Mouse (Mus musculus) olfactory bulb, adult 2 months (tissue): ENCODE measurements around the gene Cep89. TPM values are rescaled to one million over a fixed set of nuclear protein-coding genes. Genes with fewer than 3 reads are reported as not detected.

ENCODE experiments used
- H3K27ac ChIP-seq: fragments of 200-500 bp; 2 replicates; pipeline ENCODE4 v1.5.1; 2012; ENCODE audit warnings: low read depth, low read length; ENCODE audit not compliant: insufficient read depth
- H3K4me1 ChIP-seq: fragments of 200-500 bp; 2 replicates; pipeline ENCODE4 v1.6.1; 2012; ENCODE audit warnings: low read length; ENCODE audit not compliant: control insufficient read depth, insufficient read depth
- H3K4me3 ChIP-seq: fragments of 200-500 bp; 2 replicates; pipeline ENCODE4 v1.5.1; 2012; ENCODE audit warnings: mild to moderate bottlenecking, low read depth, low read length, moderate library complexity; ENCODE audit not compliant: insufficient read depth
- CTCF ChIP-seq: fragments of 200-500 bp; IDR thresholded peaks from 2 replicates; pipeline ENCODE4 v1.5.1; 2012; ENCODE audit warnings: low read depth, mild to moderate bottlenecking, low read length, moderate library complexity; ENCODE audit not compliant: insufficient read depth
- POLR2A ChIP-seq: fragments of 200-500 bp; IDR thresholded peaks from 2 replicates; pipeline ENCODE4 v1.6.1; 2012; ENCODE audit warnings: mild to moderate bottlenecking, low read depth, low read length, moderate library complexity; ENCODE audit not compliant: insufficient read depth
- WGBS: fragments of 180-500 bp; shearing (Covaris S2); methylation state at CpG from one replicate; pipeline ENCODE4 v1.1.7; 2018; 5-methylcytosine and 5-hydroxymethylcytosine counted together
- polyA plus RNA-seq: library from polyadenylated mRNA; stranded (reverse); fragments of >200 nt; gene quantifications from 2 replicates; pipeline ENCODE4 v1.2.4, GENCODE M21; 2012; ENCODE audit warnings: low replicate concordance; ENCODE audit not compliant: missing spikeins, insufficient read depth, insufficient read length

Cep89 gene
- polyA plus RNA-seq, 1 experiment, result not detected

DNA sequence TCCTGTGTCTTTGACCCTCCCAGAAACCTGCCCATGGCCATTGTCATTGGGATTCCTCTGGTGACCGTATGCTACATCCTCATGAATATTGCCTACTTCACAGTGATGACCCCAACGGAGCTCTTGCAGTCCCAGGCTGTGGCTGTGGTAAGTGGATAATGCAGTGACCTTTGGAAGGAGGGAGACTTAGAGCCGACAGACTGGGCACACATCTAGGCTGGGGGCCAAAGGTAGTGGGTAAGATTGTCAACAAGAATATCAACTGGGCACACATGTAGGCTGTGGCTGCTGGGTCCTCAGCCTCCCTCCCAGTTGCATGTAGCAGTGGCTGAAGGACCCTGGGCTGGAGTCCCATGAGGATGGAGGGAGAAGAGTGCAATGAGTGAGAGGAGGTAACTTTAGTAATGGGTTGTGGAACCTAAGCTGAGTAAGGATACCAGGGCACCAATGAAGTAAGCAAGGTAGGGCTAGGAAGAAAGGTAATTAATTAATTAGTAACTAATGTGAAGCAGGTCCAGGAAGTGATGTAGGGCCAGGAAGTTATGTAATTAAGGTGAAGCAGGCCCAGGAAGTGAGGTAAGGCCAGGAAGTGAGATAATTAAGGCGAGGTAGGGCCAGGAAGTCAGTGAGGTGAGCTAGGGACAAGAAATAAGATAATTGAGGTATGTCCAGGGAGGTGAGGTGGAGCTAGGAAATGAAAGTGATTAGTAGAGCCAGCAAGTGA, 59.4 kb downstream of the Cep89 start:
- no peak overlapping the region for H3K4me3 ChIP-seq
- TF ChIP-seq CTCF (no peak), POLR2A (no peak)
- WGBS, result 80% methylated on average over 4 of the region's 4 CpGs
- no peak overlapping the region for H3K27ac ChIP-seq
- H3K4me1 ChIP-seq, result no peaks in the 10 kb centered on the region

DNA sequence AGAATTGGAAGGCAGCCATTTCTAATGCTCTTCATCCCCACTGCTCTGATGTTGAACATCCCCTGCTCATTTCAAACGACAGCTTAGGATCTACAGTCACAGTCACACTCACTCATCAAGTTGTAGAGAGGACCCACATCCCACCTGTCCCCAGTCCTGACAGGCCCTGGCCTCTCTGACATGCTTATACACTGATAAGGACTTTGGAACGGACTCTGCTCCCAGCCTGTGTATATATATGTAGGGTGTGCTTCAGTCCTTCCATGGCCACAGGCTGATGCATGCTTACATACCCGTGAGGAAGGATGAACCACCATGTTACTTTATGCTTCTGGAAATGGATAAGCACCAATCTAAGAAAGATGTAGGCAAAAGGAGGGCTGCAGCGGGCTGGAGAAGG, 64.1 kb downstream of the Cep89 start:
- 89% methylated on average over 4 of the region's 4 CpGs for WGBS
- TF ChIP-seq POLR2A (no peak), CTCF (no peak)
- no peak overlapping the region for H3K27ac ChIP-seq
- no peak overlapping the region for H3K4me3 ChIP-seq
- H3K4me1 ChIP-seq, result no peaks in the 10 kb centered on the region

DNA sequence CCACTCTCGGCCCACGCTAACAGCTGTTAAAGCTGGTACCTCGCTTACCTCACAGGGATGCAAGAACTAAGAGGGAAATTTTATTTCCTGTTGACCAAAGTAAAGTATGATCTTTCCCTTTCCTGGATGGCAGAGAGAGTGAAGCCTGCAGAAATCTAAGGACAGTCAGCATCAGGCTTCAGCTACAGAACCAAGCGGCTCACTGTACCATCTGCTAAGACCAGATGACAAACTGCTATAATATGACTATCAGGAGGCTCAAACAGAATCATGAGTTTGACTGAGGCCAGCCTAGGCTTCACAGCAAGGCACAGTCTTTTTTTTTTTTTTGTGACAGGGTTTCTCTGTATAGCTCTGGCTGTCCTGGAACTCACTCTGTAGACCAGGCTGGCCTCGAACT, 68.2 kb downstream of the Cep89 start:
- H3K4me3 ChIP-seq, result no peak overlapping the region
- no peaks in the 10 kb centered on the region for H3K4me1 ChIP-seq
- 96% methylated on average over 5 of the region's 5 CpGs for WGBS
- H3K27ac ChIP-seq, result no peak overlapping the region
- TF ChIP-seq POLR2A (no peak), CTCF (no peak)

DNA sequence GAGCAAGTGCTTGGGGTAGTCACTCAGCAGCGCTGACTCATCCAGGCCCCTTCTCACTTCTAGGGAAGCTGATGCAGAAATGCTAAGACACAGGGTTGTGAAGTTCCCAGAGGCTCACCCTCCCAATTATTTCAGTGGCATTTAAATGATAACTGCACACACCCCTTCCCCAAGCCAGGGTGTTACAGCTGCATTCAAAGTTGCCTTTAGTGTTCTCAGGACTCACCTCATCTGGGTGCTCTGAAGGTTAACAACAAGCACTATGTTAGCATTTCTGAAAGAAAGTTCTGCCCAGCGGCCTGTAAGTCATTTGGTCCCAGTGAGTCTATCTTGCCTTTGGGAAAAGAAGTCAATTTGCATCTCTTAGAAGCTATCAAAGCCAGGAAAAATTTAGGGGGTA, 71.0 kb downstream of the Cep89 start:
- no peak for TF ChIP-seq CTCF
- TF ChIP-seq POLR2A, result no peak

DNA sequence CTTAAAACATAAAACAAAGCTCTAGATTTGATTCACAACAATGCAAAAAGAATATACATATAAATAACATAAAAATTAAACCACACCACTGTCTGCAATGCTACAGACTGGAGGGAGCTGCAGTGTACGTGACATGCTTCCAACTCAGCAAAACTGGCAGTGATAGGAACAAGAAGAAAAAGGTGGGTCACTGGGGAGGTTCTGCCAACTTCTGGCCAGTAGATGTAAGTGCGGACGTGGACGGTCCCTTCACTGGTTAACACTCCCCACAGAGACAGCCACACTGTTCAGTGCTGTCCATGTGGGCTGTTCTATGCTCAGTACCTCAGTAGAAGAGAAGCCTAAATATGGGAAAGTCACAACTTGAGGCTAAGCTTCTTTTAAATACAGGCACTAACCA, 74.0 kb downstream of the Cep89 start:
- Histone ChIP-seq H3K4me3 (no peak overlapping the region), H3K27ac (no peak overlapping the region), H3K4me1 (no peaks in the 10 kb centered on the region)
- TF ChIP-seq CTCF (no peak), POLR2A (no peak)
- WGBS, result 61% methylated on average over 4 of the region's 4 CpGs

More for the DNA sequence above, 71.0 kb downstream of the Cep89 start:
- H3K27ac ChIP-seq, result no peak overlapping the region
- no peak overlapping the region for H3K4me3 ChIP-seq
- no peaks in the 10 kb centered on the region for H3K4me1 ChIP-seq
- 79% methylated on average over 2 of the region's 2 CpGs for WGBS

DNA sequence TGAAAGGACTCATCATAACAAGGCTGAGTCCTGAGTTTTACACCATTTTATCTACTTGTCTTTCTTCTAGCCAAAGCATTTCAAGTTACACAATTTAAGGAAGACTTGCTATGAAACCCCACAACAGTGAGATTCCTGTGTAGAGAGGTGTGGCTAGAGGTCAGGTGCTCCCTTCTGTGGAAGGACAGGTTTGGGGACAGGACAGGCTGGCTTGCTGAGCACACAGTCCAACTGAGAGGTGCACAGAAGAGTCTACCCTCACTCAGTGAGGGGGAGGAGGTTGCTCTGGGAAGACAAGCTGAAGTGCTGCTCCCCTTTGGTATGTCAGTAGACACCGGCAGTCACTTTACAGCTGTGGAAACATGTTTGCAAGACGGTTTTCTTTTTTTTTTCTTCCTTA, 79.6 kb downstream of the Cep89 start:
- Histone ChIP-seq H3K4me1 (no peaks in the 10 kb centered on the region), H3K4me3 (no peak overlapping the region), H3K27ac (no peak overlapping the region)
- WGBS, result 85% methylated on average over 2 of the region's 2 CpGs
- TF ChIP-seq CTCF, result no peak
- no peak for TF ChIP-seq POLR2A

DNA sequence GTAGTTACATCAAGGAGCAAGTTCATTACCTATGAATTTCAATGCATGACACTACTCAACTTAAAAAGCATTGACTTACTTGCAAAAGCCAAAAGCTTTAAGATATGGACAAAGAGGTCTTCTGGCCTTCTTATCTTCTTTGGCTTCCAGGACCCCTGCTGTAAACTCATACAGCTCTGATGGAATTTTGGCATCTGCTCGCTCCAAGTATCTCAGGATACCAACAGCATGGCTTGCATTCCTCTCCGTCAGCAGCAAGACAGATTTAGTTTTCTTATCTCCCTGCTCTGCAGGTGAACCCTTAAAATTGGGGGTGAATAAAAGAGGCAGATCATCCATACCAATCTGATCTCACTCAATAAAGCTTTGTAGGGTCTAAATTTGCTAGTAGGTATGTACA, 88.3 kb downstream of the Cep89 start:
- no peak overlapping the region for H3K4me3 ChIP-seq
- WGBS, result 89% methylated on average over 2 of the region's 2 CpGs
- no peaks in the 10 kb centered on the region for H3K4me1 ChIP-seq
- no peak for TF ChIP-seq POLR2A
- no peak for TF ChIP-seq CTCF
- no peak overlapping the region for H3K27ac ChIP-seq

DNA sequence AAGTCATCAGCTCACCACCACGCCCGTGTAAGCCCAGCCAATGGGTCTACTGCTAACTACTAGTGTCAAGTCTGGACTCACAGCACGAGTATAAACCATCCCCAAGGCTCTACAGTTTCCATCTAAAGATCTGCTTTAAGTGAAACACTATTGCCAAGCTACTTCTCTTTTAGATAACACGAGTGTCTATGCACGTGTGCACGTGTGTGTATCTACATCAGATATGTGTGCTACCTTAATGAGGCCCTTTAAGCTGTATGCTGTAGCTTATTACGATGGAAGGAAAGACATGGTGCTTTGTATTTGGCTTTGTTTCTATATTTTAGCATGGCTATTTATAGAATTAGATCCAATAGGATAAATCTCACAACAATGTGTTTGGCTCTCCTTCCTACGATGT, 89.7 kb downstream of the Cep89 start:
- no peak overlapping the region for H3K27ac ChIP-seq
- WGBS, result 82% methylated on average over 8 of the region's 8 CpGs
- H3K4me1 ChIP-seq, result no peaks in the 10 kb centered on the region
- TF ChIP-seq CTCF, result no peak
- no peak for TF ChIP-seq POLR2A
- no peak overlapping the region for H3K4me3 ChIP-seq

Other genes with a start within 250 kb of the Cep89 start
- not detected in 2 replicates for gene Slc7a10, start 210.7 kb upstream of the Cep89 start, polyA plus RNA-seq
- not detected in 2 replicates for gene Lrp3, start 181.5 kb upstream of the Cep89 start, polyA plus RNA-seq
- not detected in 2 replicates for gene Gpatch1, start 78.6 kb upstream of the Cep89 start, polyA plus RNA-seq
- gene Rhpn2, start 62.9 kb upstream of the Cep89 start, polyA plus RNA-seq, result not detected in 2 replicates
- gene Faap24, start 199 bp upstream of the Cep89 start, polyA plus RNA-seq, result not detected in 2 replicates
- gene Slc7a9, start 51.8 kb downstream of the Cep89 start, polyA plus RNA-seq, result not detected in 2 replicates
- not detected in 2 replicates for gene Tdrd12, start 140.7 kb downstream of the Cep89 start, polyA plus RNA-seq
- not detected in 2 replicates for gene Nudt19, start 159.3 kb downstream of the Cep89 start, polyA plus RNA-seq
- not detected in 2 replicates for gene Rgs9bp, start 188.5 kb downstream of the Cep89 start, polyA plus RNA-seq
- gene Ankrd27, start 189.2 kb downstream of the Cep89 start, polyA plus RNA-seq, result not detected in 2 replicates